Mouse (Mus musculus) liver, postnatal 0 days (tissue): ENCODE data around the gene Mrps25.
A peak's percentile ranks its signal among the peaks of the same experiment; 100 is the strongest.

Source experiments
- CTCF ChIP-seq: sonication (generic); IDR thresholded peaks from 2 replicates; pipeline ENCODE4 v1.5.1; 2016; ENCODE audit warnings: antibody characterized with exemption, low read depth
- EP300 ChIP-seq: IDR thresholded peaks from 2 replicates; pipeline ENCODE4 v1.6.1; 2016; ENCODE audit warnings: antibody characterized with exemption, low read depth, mild to moderate bottlenecking

DNA sequence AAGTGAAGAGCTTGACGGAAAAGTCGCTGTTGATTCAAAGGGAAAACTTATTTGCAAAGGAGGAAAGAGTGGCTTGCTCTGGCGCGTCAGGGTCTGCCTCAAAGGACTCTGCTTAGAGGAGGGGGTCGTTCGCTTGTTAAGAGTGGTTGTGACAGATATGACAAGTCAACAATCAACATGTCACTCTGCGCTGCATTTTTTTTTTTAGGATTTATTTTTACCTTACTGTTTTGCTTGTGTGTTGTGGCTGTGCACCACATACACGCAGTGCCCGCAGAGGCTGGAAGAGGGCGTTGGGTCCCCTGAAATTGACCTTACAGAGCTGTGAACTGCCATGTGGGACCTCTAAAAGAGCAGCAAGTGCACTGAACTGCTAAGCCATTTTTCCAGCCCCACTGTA lies 345 bp upstream of the Mrps25 start:
- TF ChIP-seq EP300 (no peak), CTCF (peak; percentile 32)
